Mouse (Mus musculus): Measurements from ENCODE around the gene Crbn. TPM values are rescaled to one million over a fixed set of nuclear protein-coding genes. Genes with fewer than 3 reads are reported as not detected.

Crbn gene
- polyA plus RNA-seq, 1 experiment from 2014 or later, result 42.2 TPM

GRCm38 (mm10) chr6:106794094-106794814 is 5.6 kb downstream of the Crbn start:
- H3K4me3 ChIP-seq (replicated peaks), result no peak overlapping the region
- ATAC-seq (ENCODE audit: insufficient number of reproducible peaks, low FRiP score, low TSS enrichment, low read depth), result no peak
- H3K27me3 ChIP-seq, result no peaks in the 10 kb centered on the region
- 82% methylated on average over 13 of the region's 13 CpGs for WGBS
- H3K4me2 ChIP-seq (replicated peaks), result no peak overlapping the region
- peaks cover 9% of the 10 kb centered on the region for H3K4me1 ChIP-seq
- H3K9ac ChIP-seq, result no peak overlapping the region
- peaks cover 33% of the 10 kb centered on the region for H3K36me3 ChIP-seq
- no peaks in the 10 kb centered on the region for H3K9me3 ChIP-seq (replicated peaks)
- no peak overlapping the region for H3K27ac ChIP-seq (replicated peaks)

- ATAC-seq (ENCODE audit: insufficient number of reproducible peaks, low FRiP score, low TSS enrichment, low read depth), result no peak
- Histone ChIP-seq H3K27me3 (no peaks in the 10 kb centered on the region), H3K9ac (no peak overlapping the region), H3K9me3 (replicated peaks) (no peaks in the 10 kb centered on the region), H3K4me3 (replicated peaks) (no peak overlapping the region), H3K4me1 (peaks cover 3% of the 10 kb centered on the region), H3K36me3 (peaks cover 33% of the 10 kb centered on the region), H3K4me2 (replicated peaks) (no peak overlapping the region), H3K27ac (replicated peaks) (no peak overlapping the region)
- 94% methylated on average over 10 of the region's 10 CpGs for WGBS
Measured at GRCm38 (mm10) chr6:106793621-106794020, 6.3 kb downstream of the Crbn start.

- H3K36me3 ChIP-seq, result peaks cover 38% of the 10 kb centered on the region
Measured at GRCm38 (mm10) chr6:106793088-106793487, 6.8 kb downstream of the Crbn start.

GRCm38 (mm10) chr6:106792486-106792885 is 7.4 kb downstream of the Crbn start:
- Histone ChIP-seq H3K9me3 (replicated peaks) (no peaks in the 10 kb centered on the region), H3K9ac (no peak overlapping the region), H3K4me1 (no peaks in the 10 kb centered on the region), H3K4me3 (replicated peaks) (no peak overlapping the region), H3K4me2 (replicated peaks) (no peak overlapping the region), H3K27ac (replicated peaks) (no peak overlapping the region), H3K36me3 (peaks cover 41% of the 10 kb centered on the region), H3K27me3 (no peaks in the 10 kb centered on the region)
- ATAC-seq (ENCODE audit: insufficient number of reproducible peaks, low FRiP score, low TSS enrichment, low read depth), result no peak
- 92% methylated on average over 5 of the region's 5 CpGs for WGBS

More at GRCm38 (mm10) chr6:106793088-106793487, 6.8 kb downstream of the Crbn start:
- Histone ChIP-seq H3K4me3 (replicated peaks) (no peak overlapping the region), H3K9ac (no peak overlapping the region), H3K4me2 (replicated peaks) (no peak overlapping the region), H3K27ac (replicated peaks) (no peak overlapping the region), H3K27me3 (no peaks in the 10 kb centered on the region), H3K4me1 (no peaks in the 10 kb centered on the region), H3K9me3 (replicated peaks) (no peaks in the 10 kb centered on the region)
- ATAC-seq (ENCODE audit: insufficient number of reproducible peaks, low FRiP score, low TSS enrichment, low read depth), result no peak
- 93% methylated on average over 7 of the region's 7 CpGs for WGBS

GRCm38 (mm10) chr6:106791429-106791828 is 8.4 kb downstream of the Crbn start:
- no peak overlapping the region for H3K27ac ChIP-seq (replicated peaks)
- no peak for ATAC-seq (ENCODE audit: insufficient number of reproducible peaks, low FRiP score, low TSS enrichment, low read depth)
- H3K4me1 ChIP-seq, result no peaks in the 10 kb centered on the region
- no peaks in the 10 kb centered on the region for H3K9me3 ChIP-seq (replicated peaks)
- no peak overlapping the region for H3K4me3 ChIP-seq (replicated peaks)
- no peak overlapping the region for H3K4me2 ChIP-seq (replicated peaks)
- H3K9ac ChIP-seq, result no peak overlapping the region
- H3K27me3 ChIP-seq, result no peaks in the 10 kb centered on the region
- H3K36me3 ChIP-seq, result peaks cover 49% of the 10 kb centered on the region
- 91% methylated on average over 8 of the region's 8 CpGs for whole genome bisulfite sequencing

GRCm38 (mm10) chr6:106787138-106787537 is 12.7 kb downstream of the Crbn start:
- no peaks in the 10 kb centered on the region for H3K9me3 ChIP-seq (replicated peaks)
- H3K4me1 ChIP-seq, result no peaks in the 10 kb centered on the region
- no peak overlapping the region for H3K4me3 ChIP-seq (replicated peaks)
- no peak overlapping the region for H3K4me2 ChIP-seq (replicated peaks)
- no peak overlapping the region for H3K27ac ChIP-seq (replicated peaks)
- H3K9ac ChIP-seq, result no peak overlapping the region
- ATAC-seq (ENCODE audit: insufficient number of reproducible peaks, low FRiP score, low TSS enrichment, low read depth), result no peak
- no peaks in the 10 kb centered on the region for H3K27me3 ChIP-seq
- peaks cover 36% of the 10 kb centered on the region for H3K36me3 ChIP-seq
- WGBS, result 90% methylated on average over 3 of the region's 3 CpGs

- H3K9ac ChIP-seq, result peak overlapping the region; percentile 74; the same call in 1 of the 2 replicates
- no peaks in the 10 kb centered on the region for H3K9me3 ChIP-seq (replicated peaks)
- peak overlapping the region; percentile 77 for H3K4me2 ChIP-seq (replicated peaks)
- peak overlapping the region; percentile 84 for H3K4me3 ChIP-seq (replicated peaks)
- H3K36me3 ChIP-seq, result peaks cover 26% of the 10 kb centered on the region; the same call in 1 of the 2 replicates
- 37% methylated on average over 4 of the region's 4 CpGs for WGBS
- no peak for ATAC-seq (ENCODE audit: insufficient number of reproducible peaks, low FRiP score, low TSS enrichment, low read depth)
- H3K27me3 ChIP-seq, result no peaks in the 10 kb centered on the region
- H3K4me1 ChIP-seq, result peaks cover 10% of the 10 kb centered on the region
- H3K27ac ChIP-seq (replicated peaks), result no peak overlapping the region
Measured at GRCm38 (mm10) chr6:106770046-106770445, 29.8 kb downstream of the Crbn start.

- peak overlapping the region; percentile 84 for H3K4me3 ChIP-seq (replicated peaks)
- H3K27ac ChIP-seq (replicated peaks), result peak overlapping the region; percentile 71
- peak overlapping the region; percentile 77 for H3K4me2 ChIP-seq (replicated peaks)
- H3K9me3 ChIP-seq (replicated peaks), result no peaks in the 10 kb centered on the region
- ATAC-seq (ENCODE audit: insufficient number of reproducible peaks, low FRiP score, low TSS enrichment, low read depth), result peak; percentile 70
- H3K36me3 ChIP-seq, result peaks cover 24% of the 10 kb centered on the region; the same call in 1 of the 2 replicates
- no peaks in the 10 kb centered on the region for H3K27me3 ChIP-seq
- peaks cover 10% of the 10 kb centered on the region for H3K4me1 ChIP-seq
- peak overlapping the region; percentile 74 for H3K9ac ChIP-seq
- WGBS, result under 1% methylated on average over 33 of the region's 33 CpGs
Measured at GRCm38 (mm10) chr6:106769290-106769866, 30.5 kb downstream of the Crbn start.

- peak; percentile 99 for ATAC-seq (ENCODE audit: insufficient number of reproducible peaks, low FRiP score, low TSS enrichment, low read depth)
- Histone ChIP-seq H3K4me3 (replicated peaks) (peak within 1 kb of the TSS; percentile 84), H3K9me3 (replicated peaks) (no peaks in the 10 kb centered on the region), H3K36me3 (peaks cover 20% of the 10 kb centered on the region; the same call in 1 of the 2 replicates), H3K27me3 (no peaks in the 10 kb centered on the region), H3K4me2 (replicated peaks) (peak within 1 kb of the TSS; percentile 77), H3K9ac (peak within 1 kb of the TSS; percentile 74), H3K27ac (replicated peaks) (peak within 1 kb of the TSS; percentile 71), H3K4me1 (peaks cover 10% of the 10 kb centered on the region)
- 8% methylated on average over 35 of the region's 35 CpGs for WGBS
Measured at GRCm38 (mm10) chr6:106768640-106769289, 31.1 kb downstream of the Crbn start, which contains the start of gene Trnt1. Gene Trnt1, plus strand, starts transcription at chr6:106769120.

- Histone ChIP-seq H3K27me3 (no peaks in the 10 kb centered on the region), H3K4me2 (replicated peaks) (no peak overlapping the region), H3K4me3 (replicated peaks) (no peak overlapping the region), H3K9ac (no peak overlapping the region), H3K36me3 (peaks cover 4% of the 10 kb centered on the region; the same call in 1 of the 2 replicates), H3K4me1 (peaks cover 10% of the 10 kb centered on the region), H3K27ac (replicated peaks) (no peak overlapping the region), H3K9me3 (replicated peaks) (no peaks in the 10 kb centered on the region)
- ATAC-seq (ENCODE audit: insufficient number of reproducible peaks, low FRiP score, low TSS enrichment, low read depth), result no peak
- WGBS, result 77% methylated on average over 4 of the region's 4 CpGs
Measured at GRCm38 (mm10) chr6:106766774-106767173, 33.1 kb downstream of the Crbn start.

- Histone ChIP-seq H3K9ac (no peak overlapping the region), H3K4me1 (peaks cover 10% of the 10 kb centered on the region), H3K36me3 (no peaks in the 10 kb centered on the region), H3K4me3 (replicated peaks) (no peak overlapping the region), H3K27ac (replicated peaks) (no peak overlapping the region), H3K4me2 (replicated peaks) (no peak overlapping the region), H3K27me3 (no peaks in the 10 kb centered on the region), H3K9me3 (replicated peaks) (no peaks in the 10 kb centered on the region)
- no peak for ATAC-seq (ENCODE audit: insufficient number of reproducible peaks, low FRiP score, low TSS enrichment, low read depth)
- WGBS, result 85% methylated on average over 1 of the region's 1 CpGs
Measured at GRCm38 (mm10) chr6:106765892-106766291, 34.0 kb downstream of the Crbn start.

Measured in embryonic facial prominence, embryonic 15.5 days (tissue).